Mouse (Mus musculus) megakaryocyte, adult 5-6 weeks (primary cell): ENCODE measurements around the gene Iqsec1. TPM values are rescaled to one million over a fixed set of nuclear protein-coding genes. Genes with fewer than 3 reads are reported as not detected.

Source experiments
- ATAC-seq: 2 replicates; pipeline ENCODE4 v1.8.0; 2016; ENCODE audit warnings: mild to moderate bottlenecking, inconsistent platforms; ENCODE audit not compliant: poor library complexity, severe bottlenecking
- total RNA-seq, 2 experiments: library from RNA; stranded (forward) in 1 of 2; stranded (reverse) in 1 of 2; fragments of 153-499, 151-499 nt in 1 of 2; fragments of 221-1000, 200-1000 nt in 1 of 2; gene quantifications; 2 replicates each; pipeline versions ENCODE4 v1.2.3 to v1.2.4; 2015 to 2017

Gene Iqsec1
- total RNA-seq, 2 experiments from 2014 or later, result 12.2 to 58.0 TPM

DNA sequence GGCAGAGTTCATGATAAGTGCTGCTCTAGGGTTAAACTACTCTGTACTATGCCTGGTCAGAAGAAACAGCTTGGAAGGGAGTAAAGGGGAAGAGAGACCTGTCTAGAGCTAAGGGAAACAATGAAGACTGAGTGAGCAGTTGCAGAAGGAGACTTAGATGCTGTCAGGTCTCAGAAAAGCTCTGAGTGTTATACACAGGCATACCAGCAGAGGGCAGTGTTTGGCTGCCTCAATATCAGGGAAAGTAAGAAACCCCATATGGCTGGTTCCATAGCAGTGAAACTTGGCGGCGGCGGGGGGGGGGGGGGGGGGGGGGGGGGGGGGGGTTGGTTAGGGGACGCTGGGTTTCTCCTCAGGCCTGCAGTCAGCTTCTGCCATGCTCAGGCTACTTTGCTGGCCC is 169.5 kb downstream of the Iqsec1 start:
- ATAC-seq, result peak; percentile 68

DNA sequence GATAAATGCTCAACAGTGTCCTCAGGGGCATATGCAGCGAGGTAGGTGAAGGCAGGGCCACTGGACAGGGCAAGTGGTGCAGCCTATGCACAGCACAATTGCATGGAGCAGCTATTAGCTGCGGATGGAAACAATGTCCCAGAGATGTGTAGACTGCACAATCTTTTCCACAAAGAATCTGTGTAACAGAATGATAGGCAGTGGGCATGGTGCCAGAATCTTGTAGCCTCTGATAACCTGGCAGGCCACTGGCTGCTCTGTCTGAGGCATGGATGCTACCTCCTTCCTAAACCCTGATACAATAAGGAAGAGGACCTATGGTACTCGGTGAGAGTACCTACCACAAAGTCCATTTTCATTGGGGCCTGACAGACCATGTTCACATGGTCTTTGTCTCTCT is 171.9 kb downstream of the Iqsec1 start:
- ATAC-seq, result no peak

DNA sequence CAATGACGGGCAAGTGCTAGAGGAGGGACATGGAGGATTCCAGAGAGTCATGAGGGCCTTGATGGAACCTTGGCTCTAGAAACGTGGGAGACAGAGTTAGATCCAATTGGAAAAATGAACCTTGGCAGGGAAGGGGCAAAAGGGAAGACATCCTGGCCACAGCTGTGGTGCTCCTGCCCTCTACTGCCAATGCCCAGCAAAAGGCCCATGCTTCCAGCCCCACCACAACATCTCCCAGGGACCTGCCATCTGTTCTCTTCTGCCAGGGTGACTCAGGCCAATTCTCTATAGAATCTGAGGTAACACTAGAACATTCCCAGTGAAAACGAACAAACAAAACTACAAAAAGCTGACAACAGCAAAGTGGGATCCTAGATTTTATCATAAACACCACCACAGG is 173.1 kb downstream of the Iqsec1 start:
- ATAC-seq, result no peak

DNA sequence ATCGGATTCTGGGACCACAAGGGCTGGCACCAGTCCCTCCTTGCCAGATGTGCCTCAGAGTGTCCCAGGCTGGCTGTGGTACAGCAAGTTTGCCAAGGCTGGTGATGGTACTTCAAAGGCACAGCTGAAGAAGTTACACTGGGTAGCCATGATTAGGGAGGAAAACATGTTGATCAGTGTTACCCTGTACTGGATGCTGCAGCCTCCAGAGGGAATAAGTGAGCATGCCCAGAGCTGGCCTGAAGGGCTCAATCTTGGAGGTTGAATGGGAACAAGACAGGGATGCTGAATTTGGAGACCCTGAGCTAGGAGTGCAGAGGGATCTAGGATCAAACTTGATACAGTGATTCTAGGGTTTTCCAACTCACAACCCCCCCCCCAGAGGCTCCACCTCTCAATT is 175.0 kb downstream of the Iqsec1 start:
- no peak for ATAC-seq

DNA sequence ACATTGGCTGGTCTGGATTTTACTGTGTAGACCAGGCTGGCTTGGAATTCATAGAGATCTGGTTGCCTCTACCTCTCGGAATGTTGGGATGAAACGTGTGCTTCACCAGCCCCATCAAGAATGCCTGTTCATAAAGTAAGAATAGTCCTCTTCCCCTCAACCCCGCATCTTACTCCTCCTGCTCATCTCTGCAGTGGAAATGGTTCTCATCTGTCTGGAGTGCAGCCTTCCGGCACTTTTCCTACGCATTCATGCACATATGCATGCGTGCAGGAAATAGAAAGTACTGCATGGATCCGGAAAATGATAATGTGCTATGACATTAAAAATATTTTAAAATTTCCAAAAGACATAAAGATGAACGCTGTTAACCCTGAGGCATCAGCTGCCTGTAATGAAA is 175.9 kb downstream of the Iqsec1 start:
- no peak for ATAC-seq

DNA sequence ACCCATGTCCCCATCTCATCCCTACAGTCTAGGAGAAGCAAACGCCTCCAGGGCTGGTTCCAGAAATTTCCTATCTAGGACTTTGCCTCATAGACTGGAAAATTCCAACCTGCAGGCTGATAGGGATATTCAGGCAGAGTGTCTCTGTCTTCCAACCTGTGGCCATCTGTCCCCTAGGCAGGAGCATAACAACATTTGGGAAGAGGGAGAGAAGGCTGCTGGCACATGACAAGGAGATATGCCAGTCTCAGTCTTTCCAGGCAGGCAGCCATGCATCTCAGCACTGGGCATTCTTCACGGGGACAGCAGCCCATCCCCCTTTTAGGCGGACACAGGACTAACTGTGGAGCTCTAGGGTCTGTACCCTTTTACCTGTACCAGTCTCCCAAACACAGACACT is 176.4 kb downstream of the Iqsec1 start:
- no peak for ATAC-seq

DNA sequence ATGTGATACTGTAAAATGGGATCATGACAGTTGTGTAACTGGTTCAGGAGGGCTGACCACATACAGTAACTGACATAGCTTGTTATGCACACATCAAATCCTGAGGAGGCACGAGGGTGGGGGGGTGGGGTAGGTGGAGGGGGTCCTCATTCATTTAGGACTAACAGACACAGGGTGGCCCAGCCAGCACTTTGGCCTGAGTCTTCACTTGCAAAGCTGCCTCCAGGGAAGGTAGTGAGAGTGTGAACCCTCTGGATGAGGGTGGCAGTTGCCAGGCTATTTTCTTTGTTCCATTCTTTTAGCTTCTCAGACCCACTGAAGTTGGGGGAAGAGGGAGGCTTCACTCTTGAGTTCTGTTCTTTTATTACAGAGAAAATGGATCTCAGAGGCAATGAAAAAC is 177.9 kb downstream of the Iqsec1 start:
- no peak for ATAC-seq

DNA sequence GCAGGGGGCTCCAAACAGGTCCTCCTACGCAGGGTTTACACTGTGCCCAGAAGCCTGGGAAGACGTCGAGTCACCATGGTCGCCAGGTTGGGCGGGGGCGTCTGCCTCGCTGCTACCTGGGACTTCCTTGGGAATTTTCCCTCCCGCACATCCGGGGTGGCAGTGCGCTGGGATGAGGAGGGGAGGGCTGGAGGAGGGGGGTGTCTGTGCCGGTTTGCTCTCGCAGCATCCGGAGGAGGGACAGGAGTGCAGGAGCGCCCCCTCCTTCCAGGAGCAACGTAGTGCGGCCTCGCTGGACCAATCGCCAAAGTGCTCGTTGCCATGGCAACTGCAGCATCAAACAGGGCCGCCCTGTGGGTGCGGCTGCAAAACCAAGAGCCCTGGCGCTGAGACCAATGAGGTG is 178.5 kb downstream of the Iqsec1 start:
- peak; percentile 77 for ATAC-seq

DNA sequence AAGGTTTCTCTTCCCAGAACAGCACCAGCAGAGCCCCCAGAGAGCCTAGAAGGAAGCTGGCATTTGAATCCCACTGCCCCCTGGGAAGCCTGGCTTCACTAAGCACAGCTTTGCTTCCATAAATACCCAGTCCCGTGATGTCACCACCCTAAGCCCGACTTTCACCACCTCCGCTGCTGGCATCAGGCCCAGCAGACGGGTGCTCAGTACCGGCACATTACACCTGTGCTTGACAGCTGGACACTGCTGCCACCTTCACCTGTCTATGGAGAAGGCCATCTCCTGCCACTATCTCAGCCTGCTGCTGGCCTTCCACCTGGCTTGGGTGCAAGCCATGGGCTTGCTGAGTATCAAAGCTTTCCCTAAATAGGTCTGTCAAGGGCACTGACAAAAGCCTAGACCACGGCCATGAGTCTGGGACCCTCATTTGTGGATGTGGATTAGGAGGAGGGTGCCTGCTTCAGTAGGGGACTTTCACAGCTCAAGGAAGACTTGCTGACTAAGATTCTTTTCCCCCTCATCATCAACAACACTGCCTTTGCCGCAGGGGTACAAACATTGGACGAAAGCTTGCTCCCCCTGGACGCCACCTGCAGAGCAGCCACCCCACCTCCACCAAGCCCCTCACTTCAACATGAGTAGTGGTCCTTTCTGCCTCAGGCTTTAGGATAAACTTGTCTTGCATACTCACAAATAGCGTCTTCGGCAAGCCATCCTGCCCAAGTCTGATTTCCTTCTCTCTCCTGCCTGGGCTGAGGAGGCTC is 179.2 kb downstream of the Iqsec1 start:
- ATAC-seq, result no peak

DNA sequence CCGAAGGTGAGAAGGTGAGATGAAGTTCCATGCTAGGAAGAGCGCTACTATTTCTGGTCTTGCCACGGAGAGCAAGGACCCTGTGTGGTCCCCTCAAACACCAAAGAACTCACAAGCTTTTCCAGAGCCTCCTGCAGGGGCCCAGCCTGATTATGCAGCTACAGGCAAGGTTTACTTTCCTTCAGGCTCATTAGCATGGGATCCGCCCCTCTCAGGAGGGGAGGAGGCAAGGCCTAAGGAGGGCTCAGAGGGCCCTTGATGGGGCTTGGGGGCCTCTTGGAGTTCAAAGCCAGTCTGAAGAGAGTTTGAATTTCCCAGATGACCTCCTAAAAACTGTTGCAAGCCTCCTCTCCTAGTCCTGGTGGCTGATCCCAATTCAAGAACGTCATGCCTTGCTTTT is 179.9 kb downstream of the Iqsec1 start:
- ATAC-seq, result no peak

DNA sequence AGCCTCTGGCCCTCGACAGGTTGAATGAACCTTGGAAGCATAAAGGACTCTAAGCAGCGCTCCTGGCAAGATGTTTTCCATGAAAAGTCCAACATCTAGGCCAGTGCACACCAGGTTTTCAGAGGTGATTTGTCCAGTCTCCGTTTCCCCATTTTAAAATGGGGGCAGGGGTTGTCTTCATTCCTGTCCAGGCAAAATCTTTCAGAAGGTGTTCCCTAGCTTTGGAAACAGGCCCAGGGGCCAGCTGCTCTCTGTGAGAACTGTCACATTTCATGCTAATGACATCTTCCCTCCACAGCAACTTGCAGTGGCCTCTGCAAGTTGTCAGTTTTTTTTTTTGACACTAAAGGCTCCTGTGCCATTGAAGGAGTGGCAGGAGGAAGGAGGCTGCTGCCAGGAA is 180.4 kb downstream of the Iqsec1 start:
- ATAC-seq, result no peak

DNA sequence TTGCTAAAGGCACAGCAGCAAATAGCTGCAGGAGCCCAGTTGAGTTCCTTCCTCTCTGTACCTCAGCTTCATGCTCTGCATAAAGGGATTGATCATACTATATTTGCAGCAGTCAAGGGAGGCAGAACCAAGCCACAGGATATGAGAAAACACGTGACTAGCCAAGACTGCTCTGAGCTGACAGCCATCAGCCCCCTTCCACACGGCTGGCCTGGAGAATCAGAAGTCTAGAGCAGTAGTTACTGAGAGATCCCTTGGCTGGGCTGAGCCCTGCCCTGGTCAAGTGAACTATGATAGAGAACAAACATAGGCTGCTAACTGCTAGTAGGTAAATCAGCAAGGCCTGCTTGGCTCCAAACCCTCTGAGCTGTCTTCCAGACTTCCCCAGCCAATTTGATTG is 180.9 kb downstream of the Iqsec1 start:
- 0 out of 2 replicates have a peak, but pooled peaks have one; percentile 9 for ATAC-seq

DNA sequence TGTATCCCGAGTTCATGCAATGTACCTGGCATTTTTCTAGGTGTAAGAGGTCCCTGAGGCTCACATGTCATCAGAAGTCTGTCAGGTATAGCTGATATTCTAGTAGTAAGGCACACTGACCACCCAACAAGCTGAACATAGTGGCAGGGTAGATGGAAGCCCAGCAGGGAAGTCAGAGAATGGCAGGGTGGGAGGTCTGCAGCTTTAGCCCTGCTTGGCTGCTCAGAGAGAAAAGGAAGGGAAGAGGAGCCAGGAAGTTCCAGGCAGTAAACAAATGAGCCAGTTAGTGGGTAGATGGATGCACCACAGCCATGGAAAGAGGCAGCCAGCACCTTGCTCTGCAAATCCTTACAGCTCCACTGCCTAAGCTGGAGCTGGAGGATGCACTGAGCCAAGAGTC is 181.7 kb downstream of the Iqsec1 start:
- no peak for ATAC-seq

DNA sequence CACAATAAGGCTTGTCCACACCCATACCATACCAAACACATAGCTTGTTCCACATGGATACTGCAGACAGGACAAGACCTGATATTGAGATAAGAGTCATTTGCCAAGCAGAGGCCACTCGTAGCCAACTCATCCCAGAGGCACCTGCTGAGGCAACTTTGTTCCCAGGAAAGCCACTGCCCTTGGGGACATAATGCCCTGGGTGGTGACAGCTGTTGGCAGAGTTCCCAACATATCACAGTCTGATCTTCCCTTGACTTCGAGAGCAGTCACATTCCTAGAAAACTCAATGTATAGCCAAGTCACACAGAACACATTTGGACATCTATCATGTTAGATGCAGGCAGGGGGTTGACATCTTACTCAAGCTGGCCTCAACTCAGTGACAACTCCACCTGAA is 183.4 kb downstream of the Iqsec1 start:
- no peak for ATAC-seq

DNA sequence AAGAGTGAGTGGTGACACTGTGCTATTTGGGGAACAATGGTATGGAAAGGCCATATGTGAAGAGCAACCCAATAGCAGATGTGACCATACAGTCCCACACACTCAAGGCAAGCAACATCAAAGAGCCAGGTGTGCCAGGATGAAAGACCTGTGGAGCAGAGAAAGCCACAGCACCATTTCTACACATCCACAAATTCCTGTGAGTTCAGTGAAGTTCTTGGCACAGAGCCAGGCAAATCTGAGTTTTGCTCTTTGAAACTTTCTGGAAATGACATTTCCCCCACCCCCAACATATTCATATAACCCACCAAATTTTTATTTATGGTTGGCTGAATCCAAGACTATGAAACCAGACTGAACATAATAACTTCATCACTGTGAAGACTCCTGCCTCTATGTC is 183.8 kb downstream of the Iqsec1 start:
- no peak for ATAC-seq

DNA sequence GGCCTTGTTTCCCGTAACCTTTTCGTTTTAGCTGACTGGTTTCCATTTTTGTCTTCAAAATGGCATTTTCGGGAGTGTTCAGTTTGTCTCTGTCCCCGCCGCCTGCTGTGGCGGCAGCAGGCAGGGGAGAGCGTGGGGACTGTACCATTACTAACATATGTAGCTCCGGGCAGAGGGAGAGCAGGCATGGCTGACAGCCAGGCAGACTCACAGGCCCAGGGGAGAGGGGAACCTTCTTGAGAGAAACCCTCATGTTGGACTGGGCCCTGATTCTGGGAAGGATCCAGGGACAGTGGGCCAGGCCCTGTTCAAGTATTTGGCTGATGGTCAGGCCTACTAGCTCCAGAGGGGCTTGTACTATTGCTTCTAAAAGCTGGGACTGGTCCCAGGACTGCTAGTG is 185.9 kb downstream of the Iqsec1 start:
- no peak for ATAC-seq

DNA sequence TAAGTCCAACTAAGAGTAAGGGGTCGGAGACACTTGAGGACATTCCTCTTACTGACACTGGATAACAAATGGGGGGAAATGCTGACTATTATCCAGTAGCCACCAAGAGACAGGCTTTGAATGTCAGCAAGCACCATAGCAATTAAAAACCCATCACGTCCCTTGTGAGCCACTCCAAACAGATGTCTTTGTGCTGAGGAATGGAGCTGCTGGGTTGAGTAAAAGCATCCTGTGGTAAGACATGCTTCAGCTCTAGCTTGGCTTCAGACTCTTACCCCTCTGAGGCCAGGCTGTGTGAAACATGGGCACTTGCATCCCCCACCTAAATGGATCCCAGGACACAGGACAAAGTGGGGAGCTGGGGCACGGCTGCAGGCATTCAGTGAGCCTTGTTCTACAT is 186.4 kb downstream of the Iqsec1 start:
- ATAC-seq, result no peak

DNA sequence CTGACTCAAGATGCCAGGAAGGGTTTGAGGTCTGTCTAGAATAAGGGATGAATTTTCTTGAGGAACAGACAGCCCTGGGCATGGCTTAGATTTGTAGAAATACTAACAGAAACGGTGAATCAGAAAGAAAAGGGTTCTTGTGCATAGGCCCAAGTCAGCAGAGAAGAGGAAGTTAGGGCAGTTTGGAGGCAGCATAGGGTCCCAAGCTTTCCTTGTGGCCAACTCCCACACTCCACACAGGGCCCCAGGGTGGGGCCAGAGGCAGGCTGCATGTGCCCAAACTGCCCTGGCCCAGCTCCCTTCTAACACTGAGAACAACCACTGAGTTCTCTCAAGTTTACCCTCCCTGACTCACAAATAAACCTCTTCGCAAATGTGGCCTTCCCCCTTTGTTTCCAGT is 187.7 kb downstream of the Iqsec1 start:
- ATAC-seq, result no peak

DNA sequence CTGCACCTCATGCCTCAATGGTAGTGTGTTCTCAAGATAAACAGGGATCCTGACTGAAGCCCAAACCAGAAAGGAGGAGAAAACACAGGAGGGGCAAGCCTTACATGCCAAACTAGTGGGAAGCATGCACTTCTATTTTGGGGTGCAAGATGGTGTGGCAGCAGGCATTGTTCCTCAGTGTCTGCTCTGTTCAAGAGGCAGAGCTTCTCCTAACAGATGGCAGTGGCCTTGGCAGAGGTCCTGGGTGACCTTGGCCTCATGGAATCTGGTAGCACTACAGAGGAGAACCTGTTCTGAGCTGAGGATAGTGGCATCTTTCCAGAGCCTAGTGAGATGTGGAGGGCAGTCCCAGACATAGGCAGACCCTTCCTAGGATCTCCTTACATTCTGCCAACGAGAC is 189.4 kb downstream of the Iqsec1 start:
- no peak for ATAC-seq

DNA sequence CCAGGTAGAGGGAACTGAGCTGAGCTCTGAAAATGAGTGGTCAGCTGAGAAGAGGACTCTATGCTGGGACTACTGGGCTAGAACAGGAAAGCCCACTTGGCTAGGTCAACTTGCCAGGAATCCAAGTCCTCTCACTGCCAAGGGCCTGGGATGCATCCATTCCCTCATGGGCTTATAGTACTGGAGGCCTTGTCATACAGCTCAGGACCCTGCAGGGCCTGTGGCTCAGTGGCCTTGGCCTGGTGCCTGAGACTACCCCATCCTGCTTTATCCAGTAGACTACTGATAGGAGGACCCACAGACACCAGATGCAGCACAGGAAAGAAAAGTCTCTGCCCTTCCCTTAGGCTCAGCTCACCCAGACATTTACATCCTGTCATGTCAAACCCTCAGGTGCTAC is 190.3 kb downstream of the Iqsec1 start:
- ATAC-seq, result no peak

DNA sequence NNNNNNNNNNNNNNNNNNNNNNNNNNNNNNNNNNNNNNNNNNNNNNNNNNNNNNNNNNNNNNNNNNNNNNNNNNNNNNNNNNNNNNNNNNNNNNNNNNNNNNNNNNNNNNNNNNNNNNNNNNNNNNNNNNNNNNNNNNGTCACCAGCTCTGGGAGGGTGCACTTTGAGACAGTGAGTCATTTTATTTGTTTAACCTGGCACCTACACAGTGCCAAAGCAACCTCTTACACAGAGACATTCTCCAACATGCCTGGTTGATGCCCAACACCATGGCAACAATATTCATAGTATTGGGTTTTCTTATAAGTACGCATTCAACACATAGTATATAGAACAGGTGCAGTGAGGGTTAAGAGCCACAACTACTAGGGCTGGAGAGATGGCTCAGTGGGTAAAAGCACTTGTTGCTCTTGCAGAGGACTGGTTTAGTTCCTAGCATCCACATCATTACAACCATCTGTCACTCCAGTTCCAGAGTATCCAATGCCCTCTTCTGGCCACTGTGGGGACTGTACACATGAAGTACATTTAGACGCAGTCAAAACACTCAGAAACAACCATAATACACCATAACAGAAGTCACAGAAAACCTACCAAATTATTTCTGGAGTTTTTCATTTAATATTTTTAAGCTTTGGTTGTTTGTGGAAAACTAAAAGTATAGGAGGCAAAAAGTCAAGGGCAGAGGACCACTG is 191.4 kb downstream of the Iqsec1 start:
- no peak for ATAC-seq

DNA sequence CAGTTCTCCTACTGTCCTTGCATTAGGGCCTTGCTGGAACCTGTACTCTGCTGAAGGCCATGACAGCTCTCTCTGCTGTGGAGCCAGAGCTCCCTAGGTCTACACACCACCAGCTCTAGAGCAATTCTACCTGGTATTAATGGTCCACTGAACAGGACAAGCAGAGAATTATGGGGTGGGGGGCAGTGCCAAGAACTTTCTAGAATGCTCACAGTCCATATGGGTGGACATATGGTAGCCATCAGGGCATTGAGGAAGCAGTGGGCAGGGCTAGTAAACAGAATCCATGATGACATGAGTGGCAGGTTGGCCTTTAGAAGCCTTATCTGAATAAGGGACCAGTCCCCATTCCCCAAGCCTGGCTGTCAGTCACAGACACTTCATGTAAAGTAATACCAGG is 197.6 kb downstream of the Iqsec1 start:
- ATAC-seq, result no peak

DNA sequence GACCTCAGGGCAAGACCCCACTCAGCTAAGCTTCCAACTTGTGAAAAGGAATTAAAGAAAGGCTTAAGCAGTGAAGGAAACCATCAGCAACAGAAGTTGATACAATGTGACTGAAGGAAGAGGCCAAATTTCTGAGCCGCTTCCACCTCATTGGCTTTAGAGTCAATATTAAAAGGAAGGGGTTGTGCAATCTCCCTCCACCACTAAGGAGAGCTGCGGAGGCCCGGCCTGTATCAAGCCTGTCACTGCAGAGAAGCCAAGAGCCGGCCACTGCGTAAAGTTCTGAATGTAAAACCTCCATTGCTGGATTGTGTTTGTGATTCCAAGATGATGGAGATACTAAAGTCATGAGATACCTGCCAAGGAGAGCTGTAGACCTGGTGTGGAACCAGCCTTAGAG is 199.0 kb downstream of the Iqsec1 start:
- peak; percentile 38; the same call in 1 of the 2 replicates for ATAC-seq
